Mouse (Mus musculus) forebrain, embryonic 16.5 days (tissue): ENCODE measurements around the gene Fntb. TPM values are rescaled to one million over a fixed set of nuclear protein-coding genes. Genes with fewer than 3 reads are reported as not detected.

Source experiments
- ATAC-seq: fragments of 200-750 bp; cut with Nextera tagmentation; 2 replicates; pipeline ENCODE4 v1.8.0; 2017; ENCODE audit warnings: mild to moderate bottlenecking, moderate library complexity
- H3K27ac ChIP-seq: fragments of 300-500 bp; sonication (generic); 2 replicates; pipeline ENCODE4 v1.5.1; 2014; ENCODE audit warnings: low read length, control low read depth
- H3K27me3 ChIP-seq: fragments of 300-500 bp; sonication (generic); replicated peaks from 2 replicates; pipeline ENCODE4 v1.6.1; 2014; ENCODE audit warnings: low read length; ENCODE audit not compliant: control insufficient read depth, insufficient read depth
- H3K36me3 ChIP-seq: fragments of 300-500 bp; sonication (generic); 2 replicates; pipeline ENCODE4 v1.6.1; 2014; ENCODE audit not compliant: control insufficient read depth, insufficient read depth
- H3K4me1 ChIP-seq: fragments of 300-500 bp; sonication (generic); replicated peaks from 2 replicates; pipeline ENCODE4 v1.6.1; 2014; ENCODE audit warnings: low read length; ENCODE audit not compliant: control insufficient read depth, insufficient read depth
- H3K4me2 ChIP-seq: fragments of 300-500 bp; sonication (generic); 2 replicates; pipeline ENCODE4 v1.6.1; 2014; ENCODE audit warnings: mild to moderate bottlenecking, low read length, control low read depth
- H3K4me3 ChIP-seq: fragments of 300-500 bp; sonication (generic); replicated peaks from 2 replicates; pipeline ENCODE4 v1.5.1; 2014; ENCODE audit warnings: mild to moderate bottlenecking, low read length, control low read depth
- H3K9ac ChIP-seq: fragments of 300-500 bp; sonication (generic); replicated peaks from 2 replicates; pipeline ENCODE4 v1.6.1; 2014; ENCODE audit warnings: low read depth, low read length, control low read depth
- H3K9me3 ChIP-seq: fragments of 300-500 bp; sonication (generic); 2 replicates; pipeline ENCODE4 v1.6.1; 2016; ENCODE audit warnings: low read length; ENCODE audit not compliant: control insufficient read depth
- WGBS: fragments of 180-500 bp; shearing (Covaris S2); extraction: QIAGEN DNeasy Blood & Tissue Kit; methylation state at CpG from one replicate; pipeline ENCODE4 v1.1.7; 2014; 5-methylcytosine and 5-hydroxymethylcytosine counted together
- polyA plus RNA-seq: library from polyadenylated mRNA; unstranded; fragments of >200 nt; fragmentation: Nextera tagmentation; extraction: Ambion mirVana; gene quantifications from 2 replicates; pipeline ENCODE4 v1.2.1, GENCODE M21; 2015

Gene Fntb
- polyA plus RNA-seq, 1 experiment from 2014 or later: 38.0 TPM

GRCm38 (mm10) chr12:76810491-76810890 lies 45.1 kb downstream of the Fntb start:
- Histone ChIP-seq H3K27me3 (no peaks in the 10 kb centered on the region), H3K4me1 (no peaks in the 10 kb centered on the region), H3K9me3 (no peaks in the 10 kb centered on the region), H3K9ac (no peak overlapping the region), H3K4me2 (no peak overlapping the region), H3K4me3 (no peak overlapping the region), H3K36me3 (no peaks in the 10 kb centered on the region), H3K27ac (no peak overlapping the region)
- WGBS: 92% methylated on average over 5 of the region's 5 CpGs
- no peak for ATAC-seq

GRCm38 (mm10) chr12:76811006-76811405 lies 45.6 kb downstream of the Fntb start:
- H3K27ac ChIP-seq: no peak overlapping the region
- no peaks in the 10 kb centered on the region for H3K36me3 ChIP-seq
- ATAC-seq: no peak
- H3K4me2 ChIP-seq: no peak overlapping the region
- H3K4me3 ChIP-seq: no peak overlapping the region
- no peaks in the 10 kb centered on the region for H3K27me3 ChIP-seq
- WGBS: 90% methylated on average over 4 of the region's 4 CpGs
- no peaks in the 10 kb centered on the region for H3K9me3 ChIP-seq
- no peaks in the 10 kb centered on the region for H3K4me1 ChIP-seq
- H3K9ac ChIP-seq: no peak overlapping the region

GRCm38 (mm10) chr12:76813543-76813942 lies 48.2 kb downstream of the Fntb start:
- Histone ChIP-seq H3K27me3 (no peaks in the 10 kb centered on the region), H3K36me3 (no peaks in the 10 kb centered on the region), H3K9me3 (no peaks in the 10 kb centered on the region), H3K4me1 (no peaks in the 10 kb centered on the region; the same call in 1 of the 2 replicates), H3K27ac (no peak overlapping the region), H3K9ac (no peak overlapping the region), H3K4me3 (no peak overlapping the region), H3K4me2 (no peak overlapping the region)
- ATAC-seq: no peak
- WGBS: 84% methylated on average over 10 of the region's 10 CpGs

- 78% methylated on average over 2 of the region's 2 CpGs for WGBS
- no peak for ATAC-seq
- H3K27ac ChIP-seq: no peak overlapping the region
Observed at GRCm38 (mm10) chr12:76814120-76814519, 48.7 kb downstream of the Fntb start.

GRCm38 (mm10) chr12:76816720-76817119 lies 51.3 kb downstream of the Fntb start:
- H3K9ac ChIP-seq: no peak overlapping the region
- no peaks in the 10 kb centered on the region for H3K36me3 ChIP-seq
- H3K9me3 ChIP-seq: no peaks in the 10 kb centered on the region
- H3K27me3 ChIP-seq: no peaks in the 10 kb centered on the region
- peaks cover 11% of the 10 kb centered on the region for H3K4me1 ChIP-seq
- no peak for ATAC-seq
- no peak overlapping the region for H3K4me3 ChIP-seq
- 58% methylated on average over 4 of the region's 4 CpGs for WGBS
- no peak overlapping the region for H3K27ac ChIP-seq
- H3K4me2 ChIP-seq: no peak overlapping the region

More at GRCm38 (mm10) chr12:76814120-76814519, 48.7 kb downstream of the Fntb start:
- H3K9ac ChIP-seq: no peak overlapping the region
- no peaks in the 10 kb centered on the region; the same call in 1 of the 2 replicates for H3K4me1 ChIP-seq
- no peaks in the 10 kb centered on the region for H3K27me3 ChIP-seq
- no peak overlapping the region for H3K4me3 ChIP-seq
- H3K9me3 ChIP-seq: no peaks in the 10 kb centered on the region
- H3K36me3 ChIP-seq: no peaks in the 10 kb centered on the region
- no peak overlapping the region for H3K4me2 ChIP-seq

- WGBS: 56% methylated on average over 4 of the region's 4 CpGs
- no peak overlapping the region for H3K4me2 ChIP-seq
- no peak overlapping the region for H3K9ac ChIP-seq
- H3K9me3 ChIP-seq: no peaks in the 10 kb centered on the region
- H3K27ac ChIP-seq: no peak overlapping the region
- peaks cover 12% of the 10 kb centered on the region for H3K4me1 ChIP-seq
- ATAC-seq: no peak
- H3K27me3 ChIP-seq: no peaks in the 10 kb centered on the region
- no peaks in the 10 kb centered on the region for H3K36me3 ChIP-seq
- no peak overlapping the region for H3K4me3 ChIP-seq
Observed at GRCm38 (mm10) chr12:76817176-76817575, 51.8 kb downstream of the Fntb start.

- Histone ChIP-seq H3K4me1 (peaks cover 16% of the 10 kb centered on the region), H3K36me3 (no peaks in the 10 kb centered on the region), H3K4me3 (no peak overlapping the region), H3K9ac (no peak overlapping the region), H3K27me3 (no peaks in the 10 kb centered on the region), H3K9me3 (no peaks in the 10 kb centered on the region), H3K27ac (no peak overlapping the region), H3K4me2 (no peak overlapping the region)
- no peak for ATAC-seq
- 65% methylated on average over 4 of the region's 4 CpGs for WGBS
Observed at GRCm38 (mm10) chr12:76818120-76818519, 52.7 kb downstream of the Fntb start.

- no peak overlapping the region for H3K9ac ChIP-seq
- no peak overlapping the region for H3K4me2 ChIP-seq
- no peaks in the 10 kb centered on the region; the same call in 1 of the 2 replicates for H3K27me3 ChIP-seq
- H3K36me3 ChIP-seq: no peaks in the 10 kb centered on the region
- no peak overlapping the region for H3K4me3 ChIP-seq
- H3K27ac ChIP-seq: no peak overlapping the region
- ATAC-seq: no peak
- peaks cover 16% of the 10 kb centered on the region for H3K4me1 ChIP-seq
- 94% methylated on average over 9 of the region's 9 CpGs for WGBS
- H3K9me3 ChIP-seq: no peaks in the 10 kb centered on the region
Observed at GRCm38 (mm10) chr12:76818908-76819307, 53.5 kb downstream of the Fntb start.

- H3K4me1 ChIP-seq: peaks cover 16% of the 10 kb centered on the region
- H3K9me3 ChIP-seq: no peaks in the 10 kb centered on the region
- H3K4me3 ChIP-seq: no peak overlapping the region
- no peak overlapping the region for H3K4me2 ChIP-seq
- no peaks in the 10 kb centered on the region; the same call in 1 of the 2 replicates for H3K27me3 ChIP-seq
- no peaks in the 10 kb centered on the region for H3K36me3 ChIP-seq
- no peak overlapping the region for H3K27ac ChIP-seq
- H3K9ac ChIP-seq: no peak overlapping the region
- 43% methylated on average over 6 of the region's 6 CpGs for WGBS
- ATAC-seq: no peak
Observed at GRCm38 (mm10) chr12:76819816-76820215, 54.4 kb downstream of the Fntb start.

GRCm38 (mm10) chr12:76820615-76821014 lies 55.2 kb downstream of the Fntb start:
- H3K4me3 ChIP-seq: no peak overlapping the region

More at GRCm38 (mm10) chr12:76820615-76821014, 55.2 kb downstream of the Fntb start:
- no peaks in the 10 kb centered on the region; the same call in 1 of the 2 replicates for H3K27me3 ChIP-seq
- H3K36me3 ChIP-seq: no peaks in the 10 kb centered on the region
- WGBS: 51% methylated on average over 4 of the region's 4 CpGs
- no peaks in the 10 kb centered on the region for H3K9me3 ChIP-seq
- no peak for ATAC-seq
- H3K4me1 ChIP-seq: peaks cover 16% of the 10 kb centered on the region
- H3K9ac ChIP-seq: no peak overlapping the region
- H3K4me2 ChIP-seq: peak overlapping the region; percentile 83
- H3K27ac ChIP-seq: no peak overlapping the region
